Mouse (Mus musculus) testis, adult 2 months (tissue): Measurements from ENCODE around the gene Lif. TPM values are rescaled to one million over a fixed set of nuclear protein-coding genes. Genes with fewer than 3 reads are reported as not detected.

Source experiments
- H3K27ac ChIP-seq: fragments of 200-500 bp; 2 replicates; pipeline ENCODE4 v1.5.1; 2012; ENCODE audit warnings: low read depth, low read length; ENCODE audit not compliant: control insufficient read depth, insufficient read depth
- H3K27me3 ChIP-seq: fragments of 200-500 bp; 2 replicates; pipeline ENCODE4 v1.6.1; 2012; ENCODE audit warnings: mild to moderate bottlenecking, low read length, moderate library complexity; ENCODE audit not compliant: control insufficient read depth, insufficient read depth
- H3K36me3 ChIP-seq: fragments of 200-500 bp; 2 replicates; pipeline ENCODE4 v1.6.1; 2012; ENCODE audit warnings: mild to moderate bottlenecking, low read length; ENCODE audit not compliant: control insufficient read depth, insufficient read depth
- H3K4me1 ChIP-seq: fragments of 200-500 bp; 2 replicates; pipeline ENCODE4 v1.6.1; 2012; ENCODE audit warnings: low read length; ENCODE audit not compliant: control insufficient read depth, insufficient read depth
- H3K4me3 ChIP-seq: fragments of 200-500 bp; 2 replicates; pipeline ENCODE4 v1.5.1; 2012; ENCODE audit warnings: low read depth, mild to moderate bottlenecking, low read length, moderate library complexity, mixed read lengths; ENCODE audit not compliant: control insufficient read depth
- CTCF ChIP-seq: fragments of 200-500 bp; IDR thresholded peaks from 2 replicates; pipeline ENCODE4 v1.5.1; 2012; ENCODE audit warnings: low read depth, mild to moderate bottlenecking, inconsistent platforms, low read length, moderate library complexity; ENCODE audit not compliant: control insufficient read depth, insufficient read depth, insufficient replicate concordance
- POLR2A ChIP-seq: fragments of 200-500 bp; IDR thresholded peaks from 2 replicates; pipeline ENCODE4 v1.6.1; 2012; ENCODE audit warnings: low read depth, mild to moderate bottlenecking, inconsistent platforms, low read length, moderate library complexity; ENCODE audit not compliant: control insufficient read depth
- polyA plus RNA-seq: library from polyadenylated mRNA; depleted of rRNA; stranded (reverse); fragments of >200 nt; gene quantifications from 2 replicates; pipeline ENCODE4 v1.2.3, GENCODE M21; 2012

The Lif gene
- polyA plus RNA-seq, 1 experiment = 0.21 TPM

- TF ChIP-seq CTCF (no peak), POLR2A (no peak)
- peaks cover 6% of the 10 kb centered on the region for H3K4me1 ChIP-seq
- H3K4me3 ChIP-seq = no peak overlapping the region
- no peaks in the 10 kb centered on the region for H3K27me3 ChIP-seq
- no peak overlapping the region for H3K27ac ChIP-seq
- H3K36me3 ChIP-seq = no peaks in the 10 kb centered on the region
Observed at GRCm38 (mm10) chr11:4297753-4298152, 40.4 kb downstream of the Lif start.

- H3K27me3 ChIP-seq = no peaks in the 10 kb centered on the region
- no peak overlapping the region for H3K27ac ChIP-seq
- no peak for TF ChIP-seq POLR2A
- no peak for TF ChIP-seq CTCF
- peaks cover 6% of the 10 kb centered on the region for H3K4me1 ChIP-seq
- H3K36me3 ChIP-seq = no peaks in the 10 kb centered on the region
- no peak overlapping the region for H3K4me3 ChIP-seq
Observed at GRCm38 (mm10) chr11:4298615-4299014, 41.3 kb downstream of the Lif start.

GRCm38 (mm10) chr11:4299191-4299590, 41.8 kb downstream of the Lif start:
- TF ChIP-seq CTCF (no peak), POLR2A (no peak)
- Histone ChIP-seq H3K4me3 (no peak overlapping the region), H3K27me3 (no peaks in the 10 kb centered on the region), H3K27ac (no peak overlapping the region), H3K4me1 (peaks cover 6% of the 10 kb centered on the region), H3K36me3 (no peaks in the 10 kb centered on the region)

- H3K4me3 ChIP-seq = no peak overlapping the region
- peaks cover 6% of the 10 kb centered on the region for H3K4me1 ChIP-seq
- H3K27ac ChIP-seq = no peak overlapping the region
- no peaks in the 10 kb centered on the region for H3K27me3 ChIP-seq
- TF ChIP-seq POLR2A (no peak), CTCF (no peak)
- H3K36me3 ChIP-seq = no peaks in the 10 kb centered on the region
Observed at GRCm38 (mm10) chr11:4299735-4300474, 42.5 kb downstream of the Lif start.

- Histone ChIP-seq H3K27ac (no peak overlapping the region), H3K4me3 (no peak overlapping the region), H3K4me1 (peaks cover 6% of the 10 kb centered on the region), H3K27me3 (no peaks in the 10 kb centered on the region), H3K36me3 (no peaks in the 10 kb centered on the region)
- TF ChIP-seq POLR2A (no peak), CTCF (no peak)
Observed at GRCm38 (mm10) chr11:4300683-4301082, 43.3 kb downstream of the Lif start.

- H3K4me3 ChIP-seq = no peak overlapping the region
- peak overlapping the region; percentile 24; the same call in 1 of the 2 replicates for H3K27ac ChIP-seq
- peaks cover 6% of the 10 kb centered on the region for H3K4me1 ChIP-seq
- TF ChIP-seq POLR2A (no peak), CTCF (no peak)
- no peaks in the 10 kb centered on the region for H3K36me3 ChIP-seq
- no peaks in the 10 kb centered on the region for H3K27me3 ChIP-seq
Observed at GRCm38 (mm10) chr11:4302363-4302913, 45.1 kb downstream of the Lif start.

- H3K27ac ChIP-seq = 0 out of 2 replicates have a peak overlapping the region, but pooled peaks have one; percentile 26
Observed at GRCm38 (mm10) chr11:4303033-4303432, 45.7 kb downstream of the Lif start.

More at GRCm38 (mm10) chr11:4303033-4303432, 45.7 kb downstream of the Lif start:
- Histone ChIP-seq H3K4me1 (peaks cover 6% of the 10 kb centered on the region), H3K36me3 (no peaks in the 10 kb centered on the region), H3K27me3 (no peaks in the 10 kb centered on the region), H3K4me3 (no peak overlapping the region)
- no peak for TF ChIP-seq POLR2A
- no peak for TF ChIP-seq CTCF
